Mouse (Mus musculus) hematopoietic stem cell, adult 5-6 weeks (primary cell): Measurements from ENCODE around the gene Fubp1. TPM values are rescaled to one million over a fixed set of nuclear protein-coding genes. Genes with fewer than 3 reads are reported as not detected.
A peak's percentile ranks its signal among the peaks of the same experiment; 100 is the strongest.

Experiments
- ATAC-seq, 2 experiments: fragments of 125-278 bp in 1 of 2; replicated peaks in 1 of 2; 2 replicates each; pipeline ENCODE4 v1.8.0; 2016 to 2017; ENCODE audit warnings: inconsistent platforms in 2 of 2, mild to moderate bottlenecking in 2 of 2, moderate number of reproducible peaks in 2 of 2, low read depth in 1 of 2, moderate TSS enrichment in 1 of 2; ENCODE audit not compliant: low FRiP score in 2 of 2, poor library complexity in 2 of 2, severe bottlenecking in 2 of 2, insufficient read depth in 1 of 2, low TSS enrichment in 1 of 2
- total RNA-seq: library from RNA; stranded (forward); fragments of 172-1452, 232-1000 nt; gene quantifications from 2 replicates; pipeline ENCODE4 v1.2.3, GENCODE M21; 2017

Fubp1 gene
- total RNA-seq, 1 experiment from 2014 or later = 297 TPM

- ATAC-seq = no peak
These were observed 1.6 kb downstream of the Fubp1 start for GRCm38 (mm10) chr3:152211731-152212279.

GRCm38 (mm10) chr3:152213416-152213815 is 3.2 kb downstream of the Fubp1 start:
- no peak for ATAC-seq

- no peak for ATAC-seq
These were observed 14.7 kb downstream of the Fubp1 start for GRCm38 (mm10) chr3:152224918-152225317.

- ATAC-seq = no peak
These were observed 15.7 kb downstream of the Fubp1 start for GRCm38 (mm10) chr3:152225906-152226305.

- no peak for ATAC-seq
These were observed 18.6 kb downstream of the Fubp1 start for GRCm38 (mm10) chr3:152228843-152229242.

- no peak for ATAC-seq
These were observed 19.0 kb downstream of the Fubp1 start for GRCm38 (mm10) chr3:152229271-152229670.

- peak in 1 of 2 experiments; percentile 21; a peak in 1 of 4 replicates for ATAC-seq
These were observed 21.3 kb downstream of the Fubp1 start for GRCm38 (mm10) chr3:152231333-152232100.

GRCm38 (mm10) chr3:152235238-152235637 is 25.0 kb downstream of the Fubp1 start:
- no peak for ATAC-seq

GRCm38 (mm10) chr3:152235805-152236204 is 25.6 kb downstream of the Fubp1 start:
- no peak for ATAC-seq

GRCm38 (mm10) chr3:152238836-152239235 is 28.6 kb downstream of the Fubp1 start:
- no peak; a peak in 1 of 4 replicates for ATAC-seq

- ATAC-seq = no peak
These were observed 29.4 kb downstream of the Fubp1 start for GRCm38 (mm10) chr3:152239592-152239991.

- no peak for ATAC-seq
These were observed 30.9 kb downstream of the Fubp1 start for GRCm38 (mm10) chr3:152241098-152241497.

- no peak for ATAC-seq
These were observed 33.1 kb downstream of the Fubp1 start for GRCm38 (mm10) chr3:152243304-152243703.

- no peak for ATAC-seq
These were observed 35.2 kb downstream of the Fubp1 start for GRCm38 (mm10) chr3:152245273-152245910.

GRCm38 (mm10) chr3:152247708-152248107 is 37.5 kb downstream of the Fubp1 start:
- ATAC-seq = no peak

GRCm38 (mm10) chr3:152250487-152250886 is 40.3 kb downstream of the Fubp1 start:
- ATAC-seq = no peak

- no peak for ATAC-seq
These were observed 47.3 kb downstream of the Fubp1 start for GRCm38 (mm10) chr3:152257528-152257927.

GRCm38 (mm10) chr3:152259409-152259808 is 49.2 kb downstream of the Fubp1 start:
- ATAC-seq = peak; percentile 60 to 75
